Mouse (Mus musculus) erythroblast, embryonic 14.5 days (primary cell): ENCODE measurements around the gene Fgfrl1. TPM values are rescaled to one million over a fixed set of nuclear protein-coding genes. Genes with fewer than 3 reads are reported as not detected.

Experiments
- H3K27me3 ChIP-seq: 2 replicates; pipeline ENCODE4 v1.6.1; 2012; ENCODE audit warnings: inconsistent platforms; ENCODE audit not compliant: control insufficient read depth
- H3K36me3 ChIP-seq: 2 replicates; pipeline ENCODE4 v1.6.1; 2012; ENCODE audit warnings: mild to moderate bottlenecking, inconsistent platforms; ENCODE audit not compliant: control insufficient read depth
- H3K4me1 ChIP-seq: 2 replicates; pipeline ENCODE4 v1.6.1; 2012; ENCODE audit warnings: inconsistent platforms; ENCODE audit not compliant: control insufficient read depth
- H3K4me3 ChIP-seq: replicated peaks from 2 replicates; pipeline ENCODE3; 2012; ENCODE audit warnings: moderate library complexity, mild to moderate bottlenecking, inconsistent platforms
- H3K9me3 ChIP-seq: 2 replicates; pipeline ENCODE4 v1.6.1; 2012; ENCODE audit warnings: low read length, inconsistent platforms, mixed read lengths; ENCODE audit not compliant: control insufficient read depth
- GATA1 ChIP-seq: IDR thresholded peaks from 2 replicates; pipeline ENCODE4 v1.6.1; 2012; ENCODE audit warnings: low read length, inconsistent platforms, mixed read lengths
- TAL1 ChIP-seq: IDR thresholded peaks from 3 replicates; pipeline ENCODE4 v1.6.1; 2012; ENCODE audit warnings: low read length, inconsistent platforms, mixed read lengths
- polyA plus RNA-seq: library from polyadenylated mRNA; stranded (reverse); fragments of >175 nt; gene quantifications from 2 replicates; pipeline ENCODE4 v1.2.3, GENCODE M21; 2012

Gene Fgfrl1
- 1.8 and 2.4 TPM in 2 replicates for polyA plus RNA-seq

GRCm38 (mm10) chr5:108692271-108692670 lies at the start of gene Fgfrl1:
Gene Fgfrl1 (plus strand): TSS chr5:108692382.
- H3K4me1 ChIP-seq = peaks cover 52% of the 10 kb centered on the region

GRCm38 (mm10) chr5:108643674-108644073 lies 48.5 kb upstream of the Fgfrl1 start:
- Histone ChIP-seq H3K4me3 (no peak overlapping the region), H3K9me3 (no peaks in the 10 kb centered on the region), H3K4me1 (peaks cover 8% of the 10 kb centered on the region), H3K36me3 (peaks cover 74% of the 10 kb centered on the region), H3K27me3 (no peaks in the 10 kb centered on the region)
- no peak for TF ChIP-seq GATA1
- TF ChIP-seq TAL1 = no peak

More at GRCm38 (mm10) chr5:108692271-108692670, at the start of gene Fgfrl1:
- TF ChIP-seq TAL1 (no peak), GATA1 (no peak)
- H3K36me3 ChIP-seq = peaks cover 4% of the 10 kb centered on the region
- no peaks in the 10 kb centered on the region for H3K9me3 ChIP-seq
- H3K27me3 ChIP-seq = no peaks in the 10 kb centered on the region; the same call in 1 of the 2 replicates
- H3K4me3 ChIP-seq = peak within 1 kb of the TSS; percentile 82

GRCm38 (mm10) chr5:108645651-108646342 lies 46.4 kb upstream of the Fgfrl1 start:
- Histone ChIP-seq H3K4me3 (no peak overlapping the region), H3K27me3 (no peaks in the 10 kb centered on the region), H3K9me3 (no peaks in the 10 kb centered on the region), H3K36me3 (peaks cover 82% of the 10 kb centered on the region), H3K4me1 (peaks cover 9% of the 10 kb centered on the region)
- no peak for TF ChIP-seq TAL1
- no peak for TF ChIP-seq GATA1

- Histone ChIP-seq H3K4me3 (no peak overlapping the region), H3K27me3 (no peaks in the 10 kb centered on the region), H3K4me1 (peaks cover 11% of the 10 kb centered on the region), H3K9me3 (no peaks in the 10 kb centered on the region), H3K36me3 (peaks cover 87% of the 10 kb centered on the region)
- no peak for TF ChIP-seq GATA1
- no peak for TF ChIP-seq TAL1
Observed at GRCm38 (mm10) chr5:108646343-108646660, 45.9 kb upstream of the Fgfrl1 start.

- peaks cover 91% of the 10 kb centered on the region for H3K36me3 ChIP-seq
- H3K4me1 ChIP-seq = peaks cover 11% of the 10 kb centered on the region
- H3K27me3 ChIP-seq = no peaks in the 10 kb centered on the region
- TF ChIP-seq TAL1 (no peak), GATA1 (no peak)
- no peaks in the 10 kb centered on the region for H3K9me3 ChIP-seq
- H3K4me3 ChIP-seq = no peak overlapping the region
Observed at GRCm38 (mm10) chr5:108647311-108647710, 44.9 kb upstream of the Fgfrl1 start.

- H3K9me3 ChIP-seq = no peaks in the 10 kb centered on the region
- TF ChIP-seq TAL1 = no peak
- no peak for TF ChIP-seq GATA1
- peaks cover 11% of the 10 kb centered on the region for H3K4me1 ChIP-seq
- H3K36me3 ChIP-seq = peaks cover 91% of the 10 kb centered on the region
- no peaks in the 10 kb centered on the region for H3K27me3 ChIP-seq
- H3K4me3 ChIP-seq = no peak overlapping the region
Observed at GRCm38 (mm10) chr5:108647820-108648465, 44.2 kb upstream of the Fgfrl1 start.

- H3K4me1 ChIP-seq = peaks cover 11% of the 10 kb centered on the region
- no peak overlapping the region for H3K4me3 ChIP-seq
- H3K9me3 ChIP-seq = no peaks in the 10 kb centered on the region
- no peaks in the 10 kb centered on the region for H3K27me3 ChIP-seq
- H3K36me3 ChIP-seq = peaks cover 96% of the 10 kb centered on the region
- TF ChIP-seq TAL1 (no peak), GATA1 (no peak)
Observed at GRCm38 (mm10) chr5:108648937-108649576, 43.1 kb upstream of the Fgfrl1 start.

GRCm38 (mm10) chr5:108650341-108650740 lies 41.8 kb upstream of the Fgfrl1 start:
- TF ChIP-seq TAL1 (no peak), GATA1 (no peak)
- H3K4me1 ChIP-seq = peaks cover 11% of the 10 kb centered on the region
- H3K4me3 ChIP-seq = no peak overlapping the region
- no peaks in the 10 kb centered on the region for H3K9me3 ChIP-seq
- peaks cover 97% of the 10 kb centered on the region for H3K36me3 ChIP-seq
- H3K27me3 ChIP-seq = no peaks in the 10 kb centered on the region

- no peak overlapping the region for H3K4me3 ChIP-seq
- peaks cover 97% of the 10 kb centered on the region for H3K36me3 ChIP-seq
- peaks cover 11% of the 10 kb centered on the region for H3K4me1 ChIP-seq
- no peaks in the 10 kb centered on the region for H3K9me3 ChIP-seq
- H3K27me3 ChIP-seq = no peaks in the 10 kb centered on the region
- TF ChIP-seq TAL1 (no peak), GATA1 (no peak)
Observed at GRCm38 (mm10) chr5:108651136-108651720, 41.0 kb upstream of the Fgfrl1 start.
